Mouse (Mus musculus): ENCODE data around the gene Ubb. TPM values are rescaled to one million over a fixed set of nuclear protein-coding genes. Genes with fewer than 3 reads are reported as not detected.

Ubb gene
- polyA plus RNA-seq, 1 experiment: 2,308 TPM

- Histone ChIP-seq H3K4me1 (ENCODE audit: control insufficient read depth, insufficient read depth, insufficient read length, low read length) (peaks cover 6% of the 10 kb centered on the region), H3K36me3 (ENCODE audit: control insufficient read depth, insufficient read depth, low read length) (peaks cover 18% of the 10 kb centered on the region), H3K4me3 (ENCODE audit: low read depth, low read length) (peak overlapping the region; percentile 73), H3K27me3 (ENCODE audit: control insufficient read depth, insufficient read depth, low read length) (no peaks in the 10 kb centered on the region), H3K27ac (ENCODE audit: insufficient read depth, low read depth, low read length) (peak overlapping the region; percentile 70)
- TF ChIP-seq CTCF (IDR thresholded peaks at IDR 0.05; ENCODE audit: extremely low read depth, insufficient read length, insufficient replicate concordance, low read depth, low read length) (0 out of 2 replicates have a peak, but pooled peaks have one; percentile 4), POLR2A (IDR thresholded peaks at IDR 0.05; ENCODE audit: low read depth, low read length) (peak; percentile 99)
- under 1% methylated on average over 58 of the region's 58 CpGs for WGBS
These were observed 502 bp downstream of the Ubb start for GRCm38 (mm10) chr11:62551226-62552119.

- H3K4me1 ChIP-seq (ENCODE audit: control insufficient read depth, insufficient read depth, insufficient read length, low read length): peaks cover 9% of the 10 kb centered on the region
- no peak overlapping the region for H3K4me3 ChIP-seq (ENCODE audit: low read depth, low read length)
- H3K27ac ChIP-seq (ENCODE audit: insufficient read depth, low read depth, low read length): no peak overlapping the region
- H3K36me3 ChIP-seq (ENCODE audit: control insufficient read depth, insufficient read depth, low read length): peaks cover 18% of the 10 kb centered on the region
- no peaks in the 10 kb centered on the region for H3K27me3 ChIP-seq (ENCODE audit: control insufficient read depth, insufficient read depth, low read length)
- 2% methylated on average over 1 of the region's 1 CpGs for WGBS
- TF ChIP-seq POLR2A (IDR thresholded peaks at IDR 0.05; ENCODE audit: low read depth, low read length): no peak
- TF ChIP-seq CTCF (IDR thresholded peaks at IDR 0.05; ENCODE audit: extremely low read depth, insufficient read length, insufficient replicate concordance, low read depth, low read length): no peak
These were observed 2.2 kb downstream of the Ubb start for GRCm38 (mm10) chr11:62553186-62553585.

DNA sequence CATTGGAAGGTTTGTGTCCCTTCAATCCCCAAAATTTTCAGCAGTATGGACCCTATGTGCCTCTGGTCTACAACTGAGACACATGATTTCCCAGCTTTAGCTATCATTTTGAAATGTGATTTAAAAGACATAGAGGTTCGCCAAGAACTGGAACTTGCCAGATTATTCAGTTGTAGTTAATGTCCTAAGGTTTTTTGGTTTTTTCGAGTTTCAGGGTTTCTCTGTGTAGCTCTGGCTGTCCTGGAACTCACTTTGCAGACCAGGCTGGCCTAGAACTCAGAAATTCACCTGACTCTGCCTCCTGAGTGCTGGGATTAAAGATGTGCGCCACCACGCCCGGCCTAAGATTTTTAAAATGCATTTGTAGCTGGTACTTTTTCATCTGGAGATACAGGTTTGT lies 2.7 kb downstream of the Ubb start:
- Histone ChIP-seq H3K36me3 (ENCODE audit: control insufficient read depth, insufficient read depth, low read length) (peaks cover 18% of the 10 kb centered on the region), H3K27me3 (ENCODE audit: control insufficient read depth, insufficient read depth, low read length) (no peaks in the 10 kb centered on the region), H3K4me3 (ENCODE audit: low read depth, low read length) (peak overlapping the region; percentile 30; the same call in 1 of the 2 replicates), H3K4me1 (ENCODE audit: control insufficient read depth, insufficient read depth, insufficient read length, low read length) (peaks cover 10% of the 10 kb centered on the region), H3K27ac (ENCODE audit: insufficient read depth, low read depth, low read length) (no peak overlapping the region)
- TF ChIP-seq CTCF (IDR thresholded peaks at IDR 0.05; ENCODE audit: extremely low read depth, insufficient read length, insufficient replicate concordance, low read depth, low read length): no peak
- 37% methylated on average over 5 of the region's 5 CpGs for WGBS

GRCm38 (mm10) chr11:62554163-62554855 lies 3.3 kb downstream of the Ubb start:
- WGBS: 31% methylated on average over 5 of the region's 5 CpGs
- H3K4me1 ChIP-seq (ENCODE audit: control insufficient read depth, insufficient read depth, insufficient read length, low read length): peaks cover 14% of the 10 kb centered on the region
- no peak overlapping the region for H3K27ac ChIP-seq (ENCODE audit: insufficient read depth, low read depth, low read length)
- no peaks in the 10 kb centered on the region for H3K27me3 ChIP-seq (ENCODE audit: control insufficient read depth, insufficient read depth, low read length)
- H3K36me3 ChIP-seq (ENCODE audit: control insufficient read depth, insufficient read depth, low read length): peaks cover 18% of the 10 kb centered on the region
- no peak overlapping the region for H3K4me3 ChIP-seq (ENCODE audit: low read depth, low read length)
- TF ChIP-seq POLR2A (IDR thresholded peaks at IDR 0.05; ENCODE audit: low read depth, low read length): no peak
- no peak for TF ChIP-seq CTCF (IDR thresholded peaks at IDR 0.05; ENCODE audit: extremely low read depth, insufficient read length, insufficient replicate concordance, low read depth, low read length)

- Histone ChIP-seq H3K27me3 (ENCODE audit: control insufficient read depth, insufficient read depth, low read length) (no peaks in the 10 kb centered on the region), H3K36me3 (ENCODE audit: control insufficient read depth, insufficient read depth, low read length) (peaks cover 18% of the 10 kb centered on the region), H3K27ac (ENCODE audit: insufficient read depth, low read depth, low read length) (0 out of 2 replicates have a peak overlapping the region, but pooled peaks have one; percentile 21), H3K4me1 (ENCODE audit: control insufficient read depth, insufficient read depth, insufficient read length, low read length) (peaks cover 14% of the 10 kb centered on the region), H3K4me3 (ENCODE audit: low read depth, low read length) (no peak overlapping the region)
- TF ChIP-seq CTCF (IDR thresholded peaks at IDR 0.05; ENCODE audit: extremely low read depth, insufficient read length, insufficient replicate concordance, low read depth, low read length) (no peak), POLR2A (IDR thresholded peaks at IDR 0.05; ENCODE audit: low read depth, low read length) (no peak)
These were observed 4.1 kb downstream of the Ubb start for GRCm38 (mm10) chr11:62554934-62555517.

DNA sequence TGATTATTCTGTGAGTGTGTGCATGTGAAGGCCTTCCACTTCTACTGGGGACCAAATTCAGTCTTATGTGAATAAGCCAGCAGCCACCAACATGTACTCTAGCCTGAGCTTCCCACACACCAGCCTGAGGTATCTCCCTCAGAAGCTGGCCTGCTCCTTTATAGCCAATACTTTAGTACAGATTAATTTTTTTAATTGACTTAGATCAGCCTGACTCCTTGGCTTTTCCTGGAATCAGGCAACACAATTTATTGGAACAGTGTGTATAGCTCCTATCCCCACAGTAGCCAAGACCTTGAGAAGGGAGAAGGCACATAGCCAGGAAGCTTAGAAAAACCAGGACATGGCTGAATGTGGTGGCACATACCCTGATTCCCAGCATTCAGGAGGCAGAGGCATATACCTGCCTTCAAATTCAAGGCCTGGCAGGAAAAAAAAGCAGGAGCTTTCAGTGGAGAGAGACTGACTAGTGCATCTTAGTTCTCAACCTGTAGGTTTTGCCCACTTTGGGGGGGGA lies 5.0 kb downstream of the Ubb start:
- no peak overlapping the region for H3K4me3 ChIP-seq (ENCODE audit: low read depth, low read length)
- H3K27ac ChIP-seq (ENCODE audit: insufficient read depth, low read depth, low read length): 0 out of 2 replicates have a peak overlapping the region, but pooled peaks have one; percentile 1
- no peak for TF ChIP-seq POLR2A (IDR thresholded peaks at IDR 0.05; ENCODE audit: low read depth, low read length)
- no peak for TF ChIP-seq CTCF (IDR thresholded peaks at IDR 0.05; ENCODE audit: extremely low read depth, insufficient read length, insufficient replicate concordance, low read depth, low read length)
- peaks cover 18% of the 10 kb centered on the region for H3K36me3 ChIP-seq (ENCODE audit: control insufficient read depth, insufficient read depth, low read length)
- no peaks in the 10 kb centered on the region for H3K27me3 ChIP-seq (ENCODE audit: control insufficient read depth, insufficient read depth, low read length)
- peaks cover 14% of the 10 kb centered on the region for H3K4me1 ChIP-seq (ENCODE audit: control insufficient read depth, insufficient read depth, insufficient read length, low read length)

Measured in small intestine, adult 2 months (tissue).